Mouse (Mus musculus): ENCODE measurements around the gene Orc4.
"Not testable (repeated sequence)": the region's sequence is repeated elsewhere in the genome, so short reads cannot be mapped to it uniquely, and the experiment has no call there.

The Orc4 gene

GRCm38 (mm10) chr2:48950252-48950315 lies at the start of gene Orc4:
Orc4 (minus strand) TSS chr2:48950277.
- no peak for DNase-seq

- no peak for DNase-seq
These were observed 40.2 kb upstream of the Orc4 start for GRCm38 (mm10) chr2:48990322-48990721.

- no peak for DNase-seq
These were observed 28.8 kb upstream of the Orc4 start for GRCm38 (mm10) chr2:48978920-48979319.

- DNase-seq = no peak
These were observed 6.5 kb upstream of the Orc4 start for GRCm38 (mm10) chr2:48956591-48956990.

DNA sequence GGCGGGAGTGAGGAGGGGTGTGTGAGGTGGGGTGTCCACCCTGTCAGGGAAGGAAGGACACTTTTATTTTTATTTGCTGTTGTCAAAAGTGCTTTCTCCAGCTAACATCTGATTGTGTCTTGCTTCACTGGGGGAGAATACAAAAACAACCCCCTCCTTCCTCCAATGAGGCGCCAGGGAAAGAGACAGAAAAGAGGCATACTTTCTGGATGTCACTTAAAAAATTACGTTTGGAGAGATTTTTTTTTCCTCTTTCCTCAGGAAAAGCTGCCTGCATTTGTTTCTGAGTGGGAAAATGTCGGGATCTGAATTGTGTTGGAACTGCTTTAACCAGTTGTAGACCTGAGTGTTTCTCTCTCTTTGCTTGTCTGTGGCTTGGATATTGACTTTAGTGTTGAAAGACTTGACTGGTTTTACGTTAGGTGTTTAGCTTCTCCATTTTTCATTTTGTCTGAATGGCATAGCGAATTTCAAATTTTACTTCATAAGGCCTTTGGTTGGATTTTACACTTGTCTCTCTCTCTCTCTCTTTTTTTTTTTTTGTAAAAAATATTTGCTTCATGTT lies 321 bp upstream of the Orc4 start:
- no peak for DNase-seq

GRCm38 (mm10) chr2:48949743-48950251 lies 280 bp downstream of the Orc4 start:
- no peak for DNase-seq

GRCm38 (mm10) chr2:48948841-48949584 lies 1.1 kb downstream of the Orc4 start, which contains the start of gene Mbd5:
Mbd5 (plus strand) TSS chr2:48949508.
- DNase-seq = peak; percentile 100

GRCm38 (mm10) chr2:48947761-48948160 lies 2.3 kb downstream of the Orc4 start:
- peak; percentile 1 for DNase-seq

- no peak for DNase-seq
These were observed 15.0 kb downstream of the Orc4 start for GRCm38 (mm10) chr2:48935058-48935457.

- DNase-seq = peak; percentile 68
These were observed 34.2 kb downstream of the Orc4 start for GRCm38 (mm10) chr2:48915832-48916231.

DNA sequence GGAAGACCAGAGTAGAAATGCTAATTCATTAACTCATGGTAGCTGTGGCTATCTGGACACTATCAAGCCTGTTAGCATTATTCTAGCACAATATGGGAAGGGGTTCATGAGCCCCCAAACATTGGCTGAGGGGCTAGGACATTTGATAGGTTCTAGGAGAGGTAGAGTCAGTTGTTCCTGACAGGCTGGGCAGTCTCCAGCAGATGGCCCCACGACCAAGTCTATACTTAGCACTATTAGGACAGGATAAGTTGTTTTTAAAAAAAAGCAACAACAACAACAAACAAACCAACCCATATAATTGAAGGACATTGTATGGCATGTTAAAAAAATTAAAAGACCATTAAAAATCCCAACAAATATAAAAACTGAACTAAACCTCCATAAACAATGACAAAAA lies 35.9 kb downstream of the Orc4 start:
- DNase-seq = no peak

DNA sequence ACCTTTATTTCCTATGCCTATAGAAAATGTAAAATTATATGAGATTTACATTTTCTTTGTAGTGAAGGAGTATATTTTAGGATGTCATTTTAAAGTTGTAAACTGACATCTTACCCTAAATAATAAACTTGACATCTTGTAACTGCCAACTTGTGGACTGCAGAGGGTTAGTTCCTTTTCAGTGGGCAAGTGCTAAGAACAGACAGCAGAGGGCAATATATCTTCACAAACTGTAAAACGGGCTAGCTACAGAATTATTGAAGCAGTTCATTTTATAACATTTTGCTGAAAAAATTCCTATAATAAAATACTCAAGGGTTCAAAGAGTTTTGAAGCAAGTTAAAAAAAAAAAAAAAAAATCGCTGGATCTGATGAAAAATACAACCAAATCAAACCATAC lies 41.2 kb downstream of the Orc4 start:
- DNase-seq = peak; percentile 34

- no peak for DNase-seq
These were observed 54.9 kb downstream of the Orc4 start for GRCm38 (mm10) chr2:48895186-48895585.

- peak; percentile 79 for DNase-seq
These were observed 64.1 kb downstream of the Orc4 start for GRCm38 (mm10) chr2:48885945-48886344.

DNA sequence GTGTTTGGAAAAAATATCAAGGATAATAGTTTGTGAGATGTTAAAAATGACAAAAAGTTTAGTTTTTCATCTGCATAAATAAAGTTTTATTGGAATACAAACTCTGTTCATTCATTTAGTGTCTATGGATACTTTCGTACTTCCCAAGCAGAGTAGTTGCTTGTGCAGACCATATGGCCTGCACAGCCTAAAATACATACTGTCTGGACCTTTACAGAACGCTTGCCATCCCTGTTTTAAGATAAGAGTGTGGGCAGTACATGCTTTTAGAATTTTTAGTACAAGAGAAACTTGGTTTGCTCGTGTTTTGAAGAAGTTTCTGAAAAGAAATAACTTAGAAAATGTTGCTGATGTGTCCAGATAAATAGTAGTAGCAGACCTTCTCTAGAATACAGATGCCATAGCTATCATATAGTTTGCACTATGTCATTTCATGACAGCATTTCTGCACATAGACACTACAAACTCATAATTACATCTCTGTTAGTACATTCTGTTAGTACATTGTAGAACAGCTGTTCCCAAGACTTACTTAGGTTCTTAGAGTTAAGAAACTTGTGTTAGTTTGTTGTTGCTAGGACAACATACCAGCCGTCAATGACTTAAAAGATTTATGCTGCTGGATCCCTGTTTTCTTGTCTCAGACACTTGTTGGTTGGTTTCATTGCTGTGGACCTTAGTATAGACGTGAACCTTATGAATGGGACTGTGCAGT lies 81.7 kb downstream of the Orc4 start:
- no peak for DNase-seq

DNA sequence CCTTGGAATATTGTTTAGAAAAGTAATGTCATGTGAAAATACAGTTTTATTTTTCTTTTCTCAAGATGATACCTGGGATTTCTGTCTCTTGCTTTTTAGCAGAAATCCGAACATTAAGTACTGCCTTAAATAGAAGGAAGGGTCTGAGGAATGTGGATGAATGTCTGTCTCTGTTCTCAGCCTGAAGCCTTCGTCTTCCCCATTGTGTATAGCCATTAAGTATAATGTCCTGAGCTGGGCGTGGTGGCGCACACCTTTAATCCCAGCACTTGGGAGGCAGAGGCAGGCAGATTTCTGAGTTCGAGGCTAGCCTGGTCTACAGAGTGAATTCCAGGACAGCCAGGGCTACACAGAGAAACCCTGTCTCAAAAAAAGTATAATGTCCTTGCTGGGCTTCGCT lies 84.5 kb downstream of the Orc4 start:
- DNase-seq = not testable (repeated sequence)
